Mouse (Mus musculus) embryo, embryonic 10.5 days (tissue): ENCODE measurements around the gene Pgap1.

Source experiments
- DNase-seq: peaks from one replicate; pipeline ENCODE4 v3.0.0-alpha.2; 2015; ENCODE audit warnings: low spot score

Pgap1 gene

DNA sequence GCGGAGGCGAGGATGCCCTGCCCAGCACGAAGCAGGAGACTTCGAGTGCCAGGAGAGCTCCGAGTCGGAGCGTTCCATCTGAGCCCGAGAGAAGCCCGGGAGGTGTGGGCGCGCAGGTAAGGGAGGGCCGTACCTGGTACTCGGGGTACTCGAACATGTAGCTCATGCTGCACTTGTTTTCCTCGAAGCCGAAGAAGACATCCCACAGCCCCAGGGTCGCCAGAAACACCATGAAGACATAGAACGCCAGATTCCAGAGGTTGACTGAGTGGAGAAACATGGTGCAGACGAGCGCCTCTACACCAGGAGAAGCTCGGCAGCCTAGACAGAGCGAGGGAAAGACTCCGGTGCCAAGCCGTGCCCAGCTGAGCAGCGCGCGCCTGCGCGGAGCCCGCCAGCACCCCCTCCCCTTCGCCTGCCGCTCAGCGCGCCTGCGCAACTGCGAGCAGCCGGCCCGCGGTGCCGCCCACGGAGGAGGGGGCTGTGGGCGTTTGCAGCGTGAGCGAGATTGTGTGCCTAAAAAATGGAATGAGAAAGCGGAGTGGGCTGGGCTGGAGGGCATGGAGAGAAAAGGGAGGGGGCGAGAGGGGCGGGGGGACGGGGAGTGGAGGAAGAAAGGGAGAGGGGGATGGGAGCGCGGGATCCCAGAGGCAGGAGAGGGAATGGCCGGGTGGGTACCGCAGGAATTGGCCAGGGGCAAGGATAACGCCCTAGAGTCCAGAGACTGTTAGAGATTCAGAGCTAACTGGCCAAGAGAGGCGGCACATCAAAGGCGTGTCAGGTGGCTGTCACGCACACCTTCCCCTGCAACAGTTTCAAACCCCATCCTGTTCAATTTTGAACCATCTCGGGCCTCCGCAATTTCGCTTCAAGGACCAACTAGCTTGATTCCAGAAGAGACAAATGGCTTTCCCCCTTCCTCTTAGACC, at the start of gene Pgap1:
Gene Pgap1 (minus strand): TSS at position 384 of the 929 bp plus-strand sequence.
- peak; percentile 91 for DNase-seq

DNA sequence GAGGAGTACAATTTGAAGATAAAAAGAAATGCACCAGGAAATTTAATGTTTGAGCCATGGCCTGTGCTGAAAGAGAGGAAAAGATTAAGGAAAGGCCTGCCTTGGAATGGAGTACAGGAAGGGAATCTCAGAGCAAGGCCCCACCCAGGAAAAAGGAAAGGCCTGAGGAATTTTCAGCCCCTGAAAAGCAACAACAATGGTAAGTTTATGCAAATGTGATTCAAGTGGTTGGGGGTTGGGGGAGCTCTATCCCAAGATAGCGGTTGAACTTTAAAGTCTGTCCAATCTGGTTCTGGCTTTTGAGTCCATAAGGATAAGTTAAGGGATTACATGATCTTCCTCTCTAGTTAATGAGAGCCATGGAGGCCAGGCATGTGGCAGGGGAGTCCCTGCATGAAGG, 49.5 kb upstream of the Pgap1 start:
- no peak for DNase-seq

GRCm38 (mm10) chr1:54601692-54602091, 44.2 kb upstream of the Pgap1 start:
- DNase-seq = no peak

DNA sequence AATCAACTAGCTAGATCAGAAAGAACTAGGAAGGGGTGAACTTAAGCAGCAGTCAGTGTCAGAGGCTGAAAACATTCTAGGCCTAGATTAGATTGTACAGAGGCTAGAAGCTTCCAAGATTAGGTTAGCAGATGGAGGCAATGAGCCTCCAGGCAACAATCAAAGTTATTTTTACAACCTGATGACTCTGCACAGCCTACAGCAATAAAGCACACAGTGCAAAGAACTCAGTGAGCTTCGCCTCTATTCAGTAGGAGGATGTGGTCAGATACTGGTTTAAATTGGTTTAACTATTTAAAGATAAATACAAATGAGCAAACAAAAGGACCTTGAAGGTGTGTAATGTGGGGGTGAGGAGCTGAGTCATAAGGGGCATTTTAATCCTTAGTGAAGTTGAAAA, 42.8 kb upstream of the Pgap1 start:
- DNase-seq = no peak

DNA sequence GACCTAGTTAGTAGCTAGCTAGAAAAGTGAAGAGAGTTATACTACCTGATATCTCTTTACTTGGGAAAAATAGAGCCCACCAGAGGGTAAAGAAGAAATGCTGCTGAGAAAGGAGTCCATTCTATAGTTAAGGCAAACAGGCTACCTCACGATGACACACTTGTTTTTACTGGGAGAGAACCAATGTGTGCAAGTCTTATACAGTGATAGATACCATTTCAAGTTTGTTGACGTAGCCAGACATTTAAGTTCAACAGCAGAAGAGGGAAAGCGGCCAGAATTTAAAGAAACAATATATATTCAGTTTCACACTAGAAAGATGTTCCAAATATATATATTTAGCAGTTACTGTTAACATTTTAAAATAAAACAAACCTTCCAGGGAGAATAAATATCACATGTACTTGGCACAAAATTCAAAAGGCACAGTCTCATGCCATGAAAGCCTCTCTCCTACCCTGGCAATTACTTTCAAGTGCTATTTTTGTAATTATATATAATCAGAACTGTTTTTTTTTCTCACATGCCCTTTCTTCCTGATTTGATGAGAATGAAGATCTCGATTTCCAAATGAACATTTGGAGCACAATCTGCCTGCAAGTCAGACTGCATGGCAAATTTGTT, 40.2 kb upstream of the Pgap1 start:
- no peak for DNase-seq

GRCm38 (mm10) chr1:54596151-54596550, 38.7 kb upstream of the Pgap1 start:
- no peak for DNase-seq

- DNase-seq = no peak
Observed at GRCm38 (mm10) chr1:54587076-54587475, 29.6 kb upstream of the Pgap1 start.

DNA sequence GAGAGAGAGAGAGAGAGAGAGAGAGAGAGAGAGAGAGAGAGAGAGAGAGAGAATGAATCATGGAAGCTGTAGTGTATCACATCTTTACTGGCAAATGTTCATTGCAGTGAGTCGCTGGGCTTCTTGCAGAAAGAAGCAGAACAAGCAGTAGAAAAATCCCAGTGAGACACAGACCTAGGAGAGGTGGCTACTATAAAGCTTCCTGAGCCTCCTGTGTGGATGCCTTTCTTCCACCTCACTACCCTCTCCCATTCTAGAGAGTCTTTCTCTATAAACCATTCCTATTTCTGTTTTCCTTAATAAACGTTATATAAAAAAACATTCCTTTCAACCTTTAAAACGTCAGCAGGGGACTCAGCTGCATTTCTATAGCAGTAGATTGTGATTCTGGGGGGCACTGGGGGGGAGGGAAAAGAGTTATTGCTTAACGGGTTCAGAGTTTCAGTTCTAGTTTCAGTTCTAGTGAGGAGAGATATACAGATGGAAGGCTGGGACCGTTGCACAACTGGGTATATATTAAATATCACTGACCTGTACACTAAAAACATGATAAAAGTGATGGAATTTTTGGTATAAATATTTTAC, 28.6 kb upstream of the Pgap1 start:
- no peak for DNase-seq

DNA sequence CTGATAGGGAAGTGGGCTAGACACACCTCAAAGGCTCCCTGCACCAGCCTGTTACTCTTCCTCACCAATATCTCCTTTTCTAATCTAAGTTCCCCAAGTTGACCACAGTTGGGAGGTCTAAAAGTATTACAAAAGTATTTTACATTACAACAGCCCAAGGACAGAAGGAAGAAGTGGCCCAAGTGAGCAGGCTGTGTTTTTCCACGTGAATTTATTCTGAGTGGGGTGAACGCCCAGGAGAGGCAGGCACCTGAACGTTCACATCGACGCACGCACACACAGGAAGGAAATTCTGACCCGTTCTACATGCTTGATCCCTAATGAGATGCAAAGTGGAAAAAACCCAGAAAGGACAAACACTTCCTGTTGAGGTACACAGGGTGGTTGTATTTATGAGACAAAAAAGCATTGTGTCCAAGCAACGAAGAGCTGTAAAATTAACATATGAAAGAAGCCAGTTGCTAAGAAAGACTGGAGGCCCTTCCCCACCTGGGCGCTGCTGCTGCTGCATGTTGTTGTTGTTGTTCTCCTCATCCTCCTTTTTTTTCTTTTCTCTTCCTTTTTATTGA, 27.9 kb upstream of the Pgap1 start:
- peak; percentile 13 for DNase-seq

GRCm38 (mm10) chr1:54584588-54585277, 27.2 kb upstream of the Pgap1 start:
- DNase-seq = no peak

DNA sequence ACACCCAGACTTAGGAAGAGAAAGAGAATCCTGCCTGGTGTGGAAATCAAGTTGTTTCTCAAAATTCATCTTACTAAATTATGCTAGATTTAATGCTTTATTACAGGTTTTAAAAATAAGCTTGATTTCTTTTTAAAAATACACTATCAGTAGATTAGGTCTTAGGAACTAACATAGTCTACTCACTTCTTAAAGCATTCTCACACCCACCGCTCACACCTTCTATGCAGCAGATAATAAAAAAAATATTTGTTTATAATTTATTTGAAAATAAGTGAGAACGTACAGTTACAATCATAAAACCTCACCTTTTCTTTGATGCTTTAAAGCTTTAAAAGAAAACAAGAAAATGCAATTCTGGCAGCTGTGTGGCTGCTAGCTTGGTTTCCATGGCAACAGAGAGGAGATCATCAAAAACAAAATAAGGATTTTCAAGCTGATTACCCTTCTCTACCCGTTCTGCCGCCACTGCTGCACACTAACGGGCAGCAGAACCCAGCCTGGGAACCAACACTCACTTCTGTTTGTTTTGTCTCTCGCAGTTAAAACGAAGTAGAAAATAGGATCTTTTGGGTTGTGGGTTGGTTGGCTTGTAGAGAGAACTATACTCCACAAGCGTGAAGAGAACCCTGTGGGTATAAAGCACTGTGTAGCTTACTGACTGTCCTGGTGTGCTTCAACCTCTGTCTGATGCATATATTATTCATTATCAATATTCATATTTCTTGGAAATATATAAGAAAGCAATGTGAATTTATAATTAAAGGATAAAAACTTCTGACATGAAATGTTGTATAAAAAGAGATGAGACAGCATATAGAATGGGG, 21.1 kb upstream of the Pgap1 start:
- peak; percentile 50 for DNase-seq

- DNase-seq = no peak
Observed at GRCm38 (mm10) chr1:54569102-54569501, 11.6 kb upstream of the Pgap1 start.

GRCm38 (mm10) chr1:54563923-54564322, 6.4 kb upstream of the Pgap1 start:
- no peak for DNase-seq

DNA sequence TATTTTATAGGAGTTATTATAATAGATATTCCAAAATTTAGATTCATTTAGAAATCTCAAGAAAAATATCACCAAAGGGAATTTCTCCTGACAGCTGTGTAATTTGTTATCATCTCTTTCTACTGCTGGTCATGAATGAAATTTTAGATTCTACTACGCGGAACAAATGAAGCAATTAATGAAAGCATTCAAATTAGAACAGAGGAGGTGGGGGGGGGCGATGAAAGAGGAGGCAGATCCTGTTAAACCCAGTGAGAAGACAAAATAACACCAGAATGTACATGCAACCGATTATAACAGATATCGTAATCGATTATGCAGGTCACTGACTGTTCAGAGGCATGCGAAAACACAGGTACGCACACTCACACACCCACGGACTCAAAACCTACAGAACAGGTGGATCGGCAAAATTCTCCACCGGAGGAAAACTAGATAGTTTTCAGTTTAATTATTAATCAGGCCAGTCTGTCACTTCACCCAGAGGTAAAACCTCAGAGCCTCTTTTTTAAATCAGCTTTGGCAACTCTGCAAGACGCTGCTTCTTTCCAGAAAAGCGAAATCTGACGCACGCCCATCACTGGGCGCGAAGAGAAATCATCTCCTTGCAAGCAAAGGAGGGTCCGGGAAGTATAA, 780 bp downstream of the Pgap1 start:
- peak; percentile 36 for DNase-seq

GRCm38 (mm10) chr1:54555364-54556140, 1.9 kb downstream of the Pgap1 start:
- peak; percentile 10 for DNase-seq

- DNase-seq = no peak
Observed at GRCm38 (mm10) chr1:54552621-54553020, 4.9 kb downstream of the Pgap1 start.

DNA sequence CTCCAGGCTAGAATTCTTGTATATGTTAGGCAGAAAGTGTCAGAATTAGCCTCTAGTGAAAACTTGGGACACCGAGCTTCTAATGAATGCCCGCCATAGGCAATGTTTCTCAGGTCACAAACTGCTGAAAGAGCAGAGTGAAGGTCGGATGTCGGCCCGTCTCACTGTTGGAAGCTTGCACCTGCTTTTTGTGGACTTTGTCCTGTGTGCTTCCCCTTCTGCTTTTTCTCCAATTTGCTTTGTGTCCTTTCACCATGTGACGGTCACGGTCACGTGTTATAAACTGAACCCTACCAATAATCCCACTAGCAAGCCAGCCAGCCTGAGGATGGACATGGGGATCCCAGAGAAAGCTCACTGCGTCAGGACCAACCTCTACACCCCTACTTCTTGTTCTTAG, 12.3 kb downstream of the Pgap1 start:
- DNase-seq = no peak

GRCm38 (mm10) chr1:54542920-54543319, 14.6 kb downstream of the Pgap1 start:
- DNase-seq = no peak

DNA sequence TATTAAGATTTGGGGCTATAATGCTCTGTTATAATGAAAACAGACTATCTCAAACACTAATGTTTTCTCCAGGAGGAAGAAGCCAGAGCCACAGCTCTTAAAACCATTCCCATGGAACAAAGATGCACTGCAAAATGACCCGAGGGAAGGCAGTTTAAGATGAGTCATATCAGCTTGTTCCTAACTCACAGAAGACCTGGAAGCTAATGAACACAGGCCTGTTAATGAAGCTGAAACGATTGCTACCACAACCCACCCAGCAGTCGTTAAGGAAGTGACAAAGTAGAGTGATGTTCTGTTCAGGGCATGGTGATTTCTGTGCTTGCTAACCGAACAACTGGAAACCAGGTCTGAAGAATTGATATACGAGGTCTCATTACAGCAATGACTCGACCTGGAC, 26.3 kb downstream of the Pgap1 start:
- no peak for DNase-seq

- DNase-seq = no peak
Observed at GRCm38 (mm10) chr1:54523717-54524116, 33.8 kb downstream of the Pgap1 start.
